Mouse (Mus musculus) liver, embryonic 12.5 days (tissue): ENCODE measurements at regions not wholly inside any gene's neighbourhood (a gene's known extent, or its start where the extent isn't known, plus 50 kb on each side); places are given as distances from the start of the nearest gene placed in this dataset.

Source experiments
- ATAC-seq: fragments of 200-750 bp; cut with Nextera tagmentation; 2 replicates; pipeline ENCODE4 v1.8.0; 2017; ENCODE audit warnings: moderate number of reproducible peaks, mild to moderate bottlenecking, moderate library complexity
- H3K27ac ChIP-seq: fragments of 300-500 bp; sonication (generic); 2 replicates; pipeline ENCODE4 v1.5.1; 2016; ENCODE audit warnings: mild to moderate bottlenecking
- H3K27me3 ChIP-seq: fragments of 300-500 bp; sonication (generic); replicated peaks from 2 replicates; pipeline ENCODE4 v1.6.1; 2016; ENCODE audit warnings: mild to moderate bottlenecking, moderate library complexity
- H3K36me3 ChIP-seq: fragments of 300-500 bp; sonication (generic); 2 replicates; pipeline ENCODE4 v1.6.1; 2016; ENCODE audit warnings: mild to moderate bottlenecking, moderate library complexity
- H3K4me1 ChIP-seq: fragments of 300-500 bp; sonication (generic); 2 replicates; pipeline ENCODE4 v1.6.1; 2016
- H3K4me2 ChIP-seq: fragments of 300-500 bp; sonication (generic); 2 replicates; pipeline ENCODE4 v1.6.1; 2016; ENCODE audit warnings: mild to moderate bottlenecking, moderate library complexity
- H3K4me3 ChIP-seq: fragments of 300-500 bp; sonication (generic); 2 replicates; pipeline ENCODE4 v1.5.1; 2016; ENCODE audit warnings: mild to moderate bottlenecking, moderate library complexity
- H3K9ac ChIP-seq: fragments of 300-500 bp; sonication (generic); 2 replicates; pipeline ENCODE4 v1.6.1; 2016; ENCODE audit warnings: mild to moderate bottlenecking, moderate library complexity
- H3K9me3 ChIP-seq: fragments of 300-500 bp; sonication (generic); replicated peaks from 2 replicates; pipeline ENCODE4 v1.6.1; 2016; ENCODE audit warnings: mild to moderate bottlenecking, moderate library complexity
- WGBS: fragments of 180-500 bp; shearing (Covaris S2); methylation state at CpG from one replicate; pipeline ENCODE4 v1.1.7; 2016; ENCODE audit not compliant: insufficient replicate concordance; 5-methylcytosine and 5-hydroxymethylcytosine counted together

DNA sequence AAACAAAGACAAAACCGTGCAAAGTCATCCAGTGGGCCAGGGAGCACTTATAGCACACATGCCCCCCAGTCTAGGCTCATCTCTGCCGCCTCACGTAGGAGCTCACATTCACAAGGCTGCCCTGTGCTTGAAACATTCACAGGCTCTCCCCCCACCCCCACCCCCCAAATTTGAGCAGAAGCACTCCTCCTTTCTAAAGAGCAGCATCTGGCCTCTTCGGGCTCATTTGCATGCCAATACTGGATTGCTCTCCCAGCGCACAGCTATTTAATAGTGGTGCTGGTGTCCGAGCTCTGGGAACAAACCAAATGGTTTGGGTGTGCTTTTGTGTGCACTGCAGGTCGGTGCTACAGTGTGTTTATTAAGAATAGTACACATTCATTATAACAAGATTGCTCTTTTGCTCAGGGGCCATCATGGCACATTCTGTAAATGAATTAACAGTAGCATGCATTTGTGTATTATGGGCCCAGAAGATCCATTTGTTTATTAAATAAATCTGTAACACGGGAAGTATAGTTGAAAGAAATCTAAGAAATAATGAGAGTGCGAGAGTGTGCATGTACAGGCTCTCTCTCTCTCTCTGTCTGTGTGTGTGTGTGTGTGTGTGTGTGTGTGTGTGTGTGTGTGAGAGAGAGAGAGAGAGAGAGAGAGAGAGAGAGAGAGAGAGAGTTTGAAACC is 108.3 kb upstream of the Zeb2 start:
- H3K4me3 ChIP-seq = no peak overlapping the region
- WGBS = 68% methylated on average over 9 of the region's 9 CpGs
- H3K27ac ChIP-seq = no peak overlapping the region
- no peak overlapping the region for H3K9ac ChIP-seq
- H3K9me3 ChIP-seq = no peaks in the 10 kb centered on the region
- H3K4me2 ChIP-seq = no peak overlapping the region
- no peaks in the 10 kb centered on the region for H3K36me3 ChIP-seq
- H3K4me1 ChIP-seq = 0 out of 2 replicates have a peak, but pooled peaks cover 3% of the 10 kb centered on the region
- no peaks in the 10 kb centered on the region for H3K27me3 ChIP-seq
- no peak for ATAC-seq

DNA sequence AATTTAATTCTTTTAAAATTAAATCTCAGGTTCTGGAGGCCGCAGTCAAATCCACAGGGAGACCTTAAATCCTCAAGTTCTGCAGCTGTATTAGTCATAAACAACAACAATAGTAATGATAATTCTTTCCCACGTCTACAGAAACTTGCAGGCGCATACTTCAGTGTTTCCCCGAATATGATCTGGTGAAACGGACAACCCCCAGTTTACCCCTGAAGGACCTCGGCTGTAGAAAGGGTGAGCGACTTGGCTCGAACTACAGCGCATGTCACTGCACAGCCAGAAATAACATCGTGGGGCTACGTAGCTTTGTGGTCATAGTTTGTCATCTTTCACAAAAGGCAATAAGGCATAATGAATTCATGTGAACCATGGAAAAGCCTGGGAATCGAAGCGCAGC is 105.0 kb upstream of the Zeb2 start:
- Histone ChIP-seq H3K36me3 (no peaks in the 10 kb centered on the region), H3K27me3 (no peaks in the 10 kb centered on the region), H3K9ac (no peak overlapping the region), H3K4me1 (no peaks in the 10 kb centered on the region), H3K4me3 (no peak overlapping the region), H3K4me2 (no peak overlapping the region), H3K9me3 (no peaks in the 10 kb centered on the region), H3K27ac (no peak overlapping the region)
- ATAC-seq = no peak
- WGBS = 78% methylated on average over 13 of the region's 13 CpGs

DNA sequence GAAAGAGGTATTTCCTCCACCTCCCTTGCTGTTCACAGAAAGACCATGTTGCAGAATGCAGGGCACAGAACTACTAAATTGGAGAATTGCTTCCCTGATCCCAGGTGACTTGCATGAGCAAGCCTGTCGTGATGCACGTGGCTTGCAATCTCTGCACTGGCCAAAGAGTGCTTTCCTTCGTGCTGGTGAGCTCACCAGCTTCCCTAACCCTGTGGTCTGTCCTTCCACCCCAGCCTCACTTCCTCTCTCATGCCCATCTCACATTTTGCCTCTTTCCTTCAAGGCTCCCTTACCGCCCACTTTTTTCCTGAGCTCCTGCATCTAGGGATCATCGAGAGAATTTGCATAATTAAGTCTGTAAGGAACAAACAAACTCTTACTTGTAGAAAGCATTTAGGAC is 102.7 kb upstream of the Zeb2 start:
- no peak overlapping the region for H3K9ac ChIP-seq
- no peak for ATAC-seq
- no peaks in the 10 kb centered on the region for H3K36me3 ChIP-seq
- no peak overlapping the region for H3K4me2 ChIP-seq
- no peak overlapping the region for H3K4me3 ChIP-seq
- no peaks in the 10 kb centered on the region for H3K27me3 ChIP-seq
- 31% methylated on average over 5 of the region's 5 CpGs for WGBS
- no peaks in the 10 kb centered on the region for H3K9me3 ChIP-seq
- H3K27ac ChIP-seq = no peak overlapping the region
- H3K4me1 ChIP-seq = no peaks in the 10 kb centered on the region

DNA sequence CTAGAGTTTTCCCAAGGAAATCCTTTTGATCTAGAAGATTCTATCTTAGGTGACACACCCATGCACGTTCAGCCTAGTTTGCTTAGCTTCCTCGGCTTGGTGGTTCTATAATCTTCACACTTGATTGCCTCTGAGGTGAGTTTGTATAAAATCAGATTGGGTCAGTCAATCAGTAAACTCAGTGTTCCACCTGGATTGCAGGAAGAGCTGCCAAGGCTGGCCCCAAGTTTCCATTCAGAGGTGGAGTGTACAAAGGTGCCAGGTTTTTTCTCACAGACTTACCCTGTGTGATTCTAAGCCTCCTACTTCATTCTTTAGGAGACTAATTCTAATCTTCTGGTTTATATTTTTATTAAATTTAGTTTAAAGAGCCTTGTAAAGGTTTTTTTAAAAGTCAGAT is 95.6 kb upstream of the Zeb2 start:
- no peak overlapping the region for H3K4me3 ChIP-seq
- H3K27me3 ChIP-seq = no peaks in the 10 kb centered on the region
- H3K36me3 ChIP-seq = no peaks in the 10 kb centered on the region
- H3K4me1 ChIP-seq = no peaks in the 10 kb centered on the region
- WGBS = 42% methylated on average over 2 of the region's 2 CpGs
- no peak for ATAC-seq
- no peaks in the 10 kb centered on the region for H3K9me3 ChIP-seq
- no peak overlapping the region for H3K9ac ChIP-seq
- H3K27ac ChIP-seq = no peak overlapping the region
- H3K4me2 ChIP-seq = no peak overlapping the region

DNA sequence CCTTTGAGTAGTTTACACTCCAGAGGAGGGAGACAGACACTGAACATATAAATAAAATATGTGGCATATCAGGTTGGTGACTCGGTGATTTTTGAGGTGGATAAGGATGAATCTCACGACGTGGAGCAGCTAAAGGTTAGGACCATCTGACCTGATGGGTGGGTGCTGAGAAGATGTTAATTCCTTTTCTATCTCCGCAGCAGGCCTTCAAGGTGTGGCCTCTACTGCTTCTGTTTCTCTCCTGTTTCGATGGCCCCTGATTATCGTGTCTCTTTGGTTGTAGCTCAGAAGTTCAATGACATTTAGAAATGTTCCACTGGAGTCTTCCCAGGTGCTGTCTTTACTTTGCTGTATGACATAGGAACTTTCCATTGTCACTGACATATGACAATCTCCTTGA is 91.3 kb upstream of the Zeb2 start:
- H3K4me1 ChIP-seq = no peaks in the 10 kb centered on the region
- no peaks in the 10 kb centered on the region for H3K27me3 ChIP-seq
- H3K9ac ChIP-seq = no peak overlapping the region
- WGBS = 74% methylated on average over 6 of the region's 6 CpGs
- H3K36me3 ChIP-seq = no peaks in the 10 kb centered on the region
- no peak overlapping the region for H3K27ac ChIP-seq
- H3K9me3 ChIP-seq = no peaks in the 10 kb centered on the region
- H3K4me3 ChIP-seq = no peak overlapping the region
- H3K4me2 ChIP-seq = no peak overlapping the region
- no peak for ATAC-seq

DNA sequence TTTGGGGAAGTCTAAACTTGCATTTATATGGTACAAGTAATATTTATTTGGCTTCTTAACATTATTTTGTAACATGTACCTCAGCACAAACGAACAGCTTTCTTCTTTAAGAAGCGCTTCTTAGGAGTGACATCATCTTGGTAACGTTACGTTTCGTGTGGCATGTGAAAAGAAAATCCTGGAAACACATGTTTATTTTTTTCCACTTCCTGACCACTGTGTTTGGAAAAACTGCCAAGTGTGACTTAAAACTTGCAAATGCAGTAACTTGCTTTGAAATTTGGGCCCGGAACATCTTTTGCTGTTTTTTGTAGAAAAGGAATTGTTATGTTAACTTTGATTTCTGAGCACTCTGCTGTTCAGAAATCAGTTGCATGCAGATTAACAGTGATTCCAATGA is 88.6 kb upstream of the Zeb2 start:
- Histone ChIP-seq H3K4me3 (no peak overlapping the region), H3K4me1 (no peaks in the 10 kb centered on the region), H3K36me3 (no peaks in the 10 kb centered on the region), H3K9ac (no peak overlapping the region), H3K9me3 (no peaks in the 10 kb centered on the region), H3K4me2 (no peak overlapping the region), H3K27me3 (no peaks in the 10 kb centered on the region), H3K27ac (no peak overlapping the region)
- WGBS = 73% methylated on average over 6 of the region's 6 CpGs
- ATAC-seq = no peak

DNA sequence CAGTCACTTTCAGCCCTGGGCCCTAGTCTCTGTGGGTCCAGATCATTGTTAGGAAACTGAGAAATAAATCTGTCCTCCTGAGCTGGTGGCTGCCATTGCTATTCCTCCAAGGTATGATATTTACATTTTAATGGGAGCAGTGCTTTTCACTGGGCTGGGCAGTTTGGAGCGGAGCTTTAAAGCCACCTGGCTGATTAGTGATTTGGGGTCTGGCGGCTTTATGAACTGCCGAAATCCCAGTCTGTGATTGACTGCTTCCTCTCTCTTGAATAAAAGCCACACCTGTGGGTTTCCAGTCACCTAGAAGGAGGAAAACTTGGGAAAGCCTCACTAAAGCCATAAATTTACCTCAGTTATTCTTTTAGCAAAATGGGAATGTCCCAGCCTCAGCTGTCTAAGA is 88.0 kb upstream of the Zeb2 start:
- ATAC-seq = no peak
- H3K27ac ChIP-seq = no peak overlapping the region
- no peak overlapping the region for H3K9ac ChIP-seq
- H3K4me2 ChIP-seq = no peak overlapping the region
- H3K4me3 ChIP-seq = no peak overlapping the region
- H3K27me3 ChIP-seq = no peaks in the 10 kb centered on the region
- no peaks in the 10 kb centered on the region for H3K9me3 ChIP-seq
- 81% methylated on average over 3 of the region's 3 CpGs for WGBS
- H3K36me3 ChIP-seq = no peaks in the 10 kb centered on the region
- no peaks in the 10 kb centered on the region for H3K4me1 ChIP-seq

DNA sequence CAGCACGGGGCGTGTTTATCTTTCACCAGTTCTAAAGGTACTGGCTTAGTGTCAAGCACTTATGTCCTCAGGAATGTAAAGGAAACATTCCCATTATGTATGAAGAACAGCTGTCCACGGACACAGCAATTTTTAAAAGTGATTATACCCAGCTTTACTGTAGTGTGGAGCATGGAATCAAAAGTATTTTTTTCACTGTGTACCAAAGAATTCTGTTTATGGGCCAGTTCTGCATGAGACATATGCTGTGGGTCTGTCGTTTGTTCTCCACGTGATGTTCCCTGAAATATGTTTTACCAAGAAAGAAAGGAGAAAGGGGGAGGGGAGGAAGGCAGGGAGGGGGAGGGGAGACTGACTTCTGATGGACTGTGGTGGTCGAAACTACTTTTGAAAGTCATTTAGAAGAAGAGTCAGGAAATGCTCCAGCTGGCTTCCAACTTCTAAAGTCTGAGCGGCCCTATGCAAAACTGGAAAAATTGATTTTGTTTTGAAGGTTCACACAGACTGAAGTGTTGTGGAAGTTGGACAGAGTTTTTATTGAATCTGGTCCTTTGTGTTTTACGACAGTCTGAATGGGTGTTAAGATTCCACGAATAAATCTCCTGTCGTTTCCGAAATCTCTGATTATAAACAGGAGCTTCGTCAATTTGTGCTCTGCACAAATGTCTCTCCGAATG is 80.9 kb upstream of the Zeb2 start:
- H3K9ac ChIP-seq = no peak overlapping the region
- H3K4me2 ChIP-seq = no peak overlapping the region
- no peaks in the 10 kb centered on the region for H3K27me3 ChIP-seq
- ATAC-seq = no peak
- no peak overlapping the region for H3K4me3 ChIP-seq
- H3K4me1 ChIP-seq = no peaks in the 10 kb centered on the region
- 74% methylated on average over 13 of the region's 13 CpGs for WGBS
- no peaks in the 10 kb centered on the region for H3K36me3 ChIP-seq
- no peaks in the 10 kb centered on the region for H3K9me3 ChIP-seq
- no peak overlapping the region for H3K27ac ChIP-seq

DNA sequence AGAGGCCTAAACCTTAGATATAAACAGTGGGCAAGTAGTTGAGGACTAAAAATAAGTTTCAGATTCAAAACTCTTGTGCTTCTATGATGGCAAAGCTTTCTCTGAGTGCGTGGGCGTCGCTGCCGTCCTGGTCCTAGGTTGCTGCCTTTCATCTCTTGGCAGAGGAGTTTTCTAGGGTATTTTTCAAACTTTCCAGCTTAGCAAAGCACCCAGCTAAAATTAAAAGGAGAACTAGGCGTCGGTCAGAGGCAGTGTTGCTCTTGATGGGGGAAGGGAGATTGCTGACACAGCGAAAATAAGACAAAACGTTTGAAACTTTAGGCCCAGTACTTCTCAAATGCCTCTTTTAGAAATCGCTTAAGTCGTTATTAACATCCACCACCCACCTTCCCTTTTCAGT is 80.1 kb upstream of the Zeb2 start:
- 50% methylated on average over 10 of the region's 10 CpGs for WGBS
- Histone ChIP-seq H3K27ac (no peak overlapping the region), H3K4me3 (no peak overlapping the region), H3K9ac (no peak overlapping the region), H3K4me1 (no peaks in the 10 kb centered on the region), H3K36me3 (no peaks in the 10 kb centered on the region), H3K9me3 (no peaks in the 10 kb centered on the region), H3K27me3 (no peaks in the 10 kb centered on the region), H3K4me2 (no peak overlapping the region)
- no peak for ATAC-seq

DNA sequence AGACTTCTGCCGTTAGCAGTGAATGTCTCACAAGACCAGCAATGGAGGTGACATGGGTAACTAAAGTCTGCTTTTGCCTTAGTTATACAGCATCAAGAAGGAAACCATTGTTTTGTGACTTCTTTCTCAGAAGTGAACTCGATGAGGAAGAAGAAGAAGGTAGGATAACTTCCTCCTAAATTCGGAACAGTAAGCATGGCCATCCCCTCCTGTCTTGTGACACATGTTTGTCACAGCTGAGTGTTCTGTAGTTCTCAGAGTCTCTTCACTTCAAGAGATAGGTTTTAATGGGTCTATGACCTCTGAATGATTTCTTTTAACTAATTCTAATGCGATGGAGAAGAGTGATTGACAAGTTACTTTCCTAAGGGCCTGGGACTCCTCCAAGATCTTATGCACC is 79.3 kb upstream of the Zeb2 start:
- Histone ChIP-seq H3K9ac (no peak overlapping the region), H3K4me1 (no peaks in the 10 kb centered on the region), H3K27ac (no peak overlapping the region), H3K27me3 (no peaks in the 10 kb centered on the region), H3K4me2 (no peak overlapping the region), H3K9me3 (no peaks in the 10 kb centered on the region), H3K4me3 (no peak overlapping the region), H3K36me3 (no peaks in the 10 kb centered on the region)
- WGBS = 70% methylated on average over 4 of the region's 4 CpGs
- ATAC-seq = no peak

DNA sequence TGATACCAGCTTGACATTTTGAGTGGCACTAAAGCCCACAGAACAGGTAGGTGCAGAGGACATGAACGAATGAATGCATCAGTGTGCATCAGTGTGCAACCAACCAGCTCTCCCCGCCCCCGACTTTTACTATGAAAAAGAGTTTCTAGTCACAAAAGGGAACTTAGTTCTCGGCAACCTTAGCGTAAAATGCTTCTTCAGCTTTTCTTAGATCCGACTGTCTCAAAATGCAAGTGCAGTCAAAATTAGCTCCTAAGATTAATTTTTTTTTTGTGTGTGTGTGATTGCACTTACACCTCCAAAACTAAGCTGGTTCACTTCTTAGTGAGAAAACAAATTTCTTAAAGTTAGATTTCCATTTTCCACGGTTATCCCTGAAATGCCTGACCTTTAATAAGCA is 77.1 kb upstream of the Zeb2 start:
- H3K9me3 ChIP-seq = no peaks in the 10 kb centered on the region
- no peak for ATAC-seq
- H3K27me3 ChIP-seq = no peaks in the 10 kb centered on the region
- 65% methylated on average over 7 of the region's 7 CpGs for WGBS
- H3K27ac ChIP-seq = no peak overlapping the region
- no peak overlapping the region for H3K9ac ChIP-seq
- no peak overlapping the region for H3K4me3 ChIP-seq
- H3K4me2 ChIP-seq = no peak overlapping the region
- no peaks in the 10 kb centered on the region for H3K36me3 ChIP-seq
- H3K4me1 ChIP-seq = no peaks in the 10 kb centered on the region

DNA sequence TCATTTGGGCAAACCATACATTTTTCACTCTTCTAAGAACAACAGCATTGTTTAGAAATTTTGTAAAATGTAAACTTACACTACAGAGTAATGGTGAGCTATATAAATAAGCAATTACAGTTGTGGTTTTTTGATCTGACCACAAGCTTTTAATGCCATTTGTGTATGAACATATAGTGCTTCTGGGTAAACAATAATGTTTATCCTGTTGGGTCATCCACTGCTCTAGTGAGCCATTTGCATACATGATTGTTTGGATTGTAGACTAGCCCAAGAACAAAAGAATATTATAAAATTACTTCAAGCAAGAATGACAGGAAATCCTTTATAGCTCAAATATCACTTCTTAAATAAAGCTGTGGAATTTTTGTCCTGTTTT is 68.4 kb upstream of the Zeb2 start:
- no peaks in the 10 kb centered on the region for H3K9me3 ChIP-seq
- H3K4me2 ChIP-seq = peak overlapping the region; percentile 63; the same call in 1 of the 2 replicates
- peaks cover 31% of the 10 kb centered on the region for H3K4me1 ChIP-seq
- H3K27ac ChIP-seq = peak overlapping the region; percentile 64; the same call in 1 of the 2 replicates
- no peaks in the 10 kb centered on the region for H3K36me3 ChIP-seq
- no peak overlapping the region for H3K4me3 ChIP-seq
- no peaks in the 10 kb centered on the region for H3K27me3 ChIP-seq
- no peak overlapping the region for H3K9ac ChIP-seq
- ATAC-seq = no peak
